Mouse (Mus musculus) heart, postnatal 4 days (tissue): ENCODE results near the gene Krtap5-2. TPM values are rescaled to one million over a fixed set of nuclear protein-coding genes. Genes with fewer than 3 reads are reported as not detected.
"Not testable (repeated sequence)": the region's sequence is repeated elsewhere in the genome, so short reads cannot be mapped to it uniquely, and the experiment has no call there.

Experiments used
- DNase-seq: peaks from one replicate; pipeline ENCODE4 v3.0.0; 2021
- total RNA-seq, 2 experiments: library from RNA; stranded (reverse); gene quantifications; 2 replicates each; pipeline ENCODE4 v1.2.3; 2021

The Krtap5-2 gene
- total RNA-seq, 2 experiments from 2014 or later: not detected

DNA sequence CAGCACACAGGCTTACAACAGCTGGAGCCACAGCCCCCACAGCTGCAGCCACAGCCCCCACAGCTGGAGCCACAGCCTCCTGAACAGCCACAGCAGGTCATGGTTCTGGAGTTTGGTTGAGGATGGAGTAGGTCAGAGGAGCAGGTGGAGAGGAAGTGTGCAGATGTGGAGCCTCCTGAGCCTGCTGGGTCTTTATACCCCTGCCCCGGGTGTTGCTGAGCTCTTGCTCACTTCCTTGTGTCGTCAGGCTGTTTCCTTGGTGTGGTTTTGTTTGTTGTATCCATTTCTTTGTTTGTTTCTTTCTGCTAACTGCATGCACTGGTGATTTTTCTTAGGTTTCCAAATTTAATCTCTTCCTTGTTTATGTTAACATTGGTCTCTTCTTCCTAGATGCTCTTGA is 39.9 kb downstream of the Krtap5-2 start, which contains the start of gene Gm39115:
TSS of gene Gm39115 (minus strand) at position 101 of the 400 bp plus-strand sequence.
- not testable (repeated sequence) for DNase-seq

DNA sequence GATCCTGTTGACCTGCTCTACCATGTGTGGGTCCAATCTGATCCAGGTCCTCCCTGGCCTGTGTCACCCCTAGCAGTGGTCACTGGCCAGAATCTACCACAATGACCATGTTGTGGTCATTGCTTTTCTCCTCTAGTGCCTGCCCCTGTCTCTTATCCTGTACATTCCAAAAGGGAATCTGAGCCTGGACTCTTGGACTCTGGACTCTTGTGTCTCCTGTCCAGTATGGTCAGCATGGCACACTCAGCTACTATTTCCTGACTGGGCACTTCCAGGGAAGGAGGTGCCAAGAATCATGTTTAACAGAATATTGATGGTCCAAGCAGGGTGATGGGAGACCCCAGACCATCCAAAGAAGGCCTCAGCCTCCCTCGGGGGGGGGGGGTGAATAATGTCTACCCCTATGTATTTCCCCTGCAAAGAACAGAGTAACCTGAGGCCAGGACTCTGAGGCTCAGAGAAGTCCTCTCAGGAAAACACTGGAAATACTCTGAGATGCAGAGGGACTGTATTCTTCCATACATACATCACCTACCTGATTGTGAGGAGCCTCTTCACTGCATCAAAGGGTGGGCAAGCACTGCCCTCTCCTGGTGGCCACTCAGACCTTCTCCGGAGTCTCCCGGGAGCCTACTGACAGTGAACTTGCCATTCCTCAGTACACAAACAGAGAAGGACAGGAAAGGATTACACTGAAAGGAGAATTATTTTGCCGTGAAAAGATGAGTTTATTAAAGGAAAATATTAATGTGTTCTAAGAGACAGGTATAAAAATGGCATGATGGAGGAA is 41.4 kb downstream of the Krtap5-2 start:
- peak; percentile 34 for DNase-seq

DNA sequence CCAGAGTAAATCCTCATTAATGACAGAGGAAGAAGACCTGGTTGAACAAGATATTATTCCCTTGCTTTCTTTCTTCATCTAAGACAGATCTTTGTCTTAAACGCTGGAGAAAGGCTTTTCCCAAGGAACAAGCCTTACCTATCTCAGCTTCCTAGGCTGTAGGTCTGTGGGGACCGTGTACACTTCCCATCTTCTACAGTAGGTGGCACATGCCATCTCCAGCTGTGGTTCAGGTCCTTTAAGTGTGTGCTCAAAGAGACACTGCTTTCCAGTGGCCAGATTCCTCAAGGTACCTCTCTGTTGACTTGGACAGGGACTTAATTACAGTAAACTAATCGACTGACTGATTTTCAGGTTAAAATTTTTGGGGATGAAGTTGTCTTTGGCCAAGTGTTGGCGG is 47.0 kb downstream of the Krtap5-2 start:
- DNase-seq: no peak

Other genes starting within 250 kb of the Krtap5-2 start
- gene Brsk2, start 226.3 kb downstream of the Krtap5-2 start, total RNA-seq: under 1 TPM; 0.19 to 0.32 TPM
- gene Mob2, start 114.9 kb downstream of the Krtap5-2 start, total RNA-seq: 10 to 100 TPM; 33.4 to 33.6 TPM
- gene Dusp8, start 80.2 kb downstream of the Krtap5-2 start, total RNA-seq: 10 to 100 TPM; 37.7 to 43.0 TPM
- not detected for gene Gm45618, start 55.3 kb downstream of the Krtap5-2 start, total RNA-seq
- gene Gm39115, start 40.0 kb downstream of the Krtap5-2 start, total RNA-seq: not detected
- not detected for gene Gm45337, start 31.4 kb downstream of the Krtap5-2 start, total RNA-seq
- not detected for gene Gm29735, start 18.9 kb downstream of the Krtap5-2 start, total RNA-seq
- gene Gm4553, start 10.3 kb downstream of the Krtap5-2 start, total RNA-seq: not detected
- gene Gm10153, start 14.4 kb upstream of the Krtap5-2 start, total RNA-seq: not detected
- gene Krtap5-3, start 25.4 kb upstream of the Krtap5-2 start, total RNA-seq: not detected
- gene Gm7579, start 35.9 kb upstream of the Krtap5-2 start, total RNA-seq: not detected
- not detected for gene Krtap5-5, start 54.0 kb upstream of the Krtap5-2 start, total RNA-seq
- not detected for gene Gm40460, start 65.1 kb upstream of the Krtap5-2 start, total RNA-seq
- gene Gm2431, start 82.3 kb upstream of the Krtap5-2 start, total RNA-seq: not detected
- gene Gm4559, start 98.4 kb upstream of the Krtap5-2 start, total RNA-seq: not detected
- gene Krtap5-1, start 121.1 kb upstream of the Krtap5-2 start, total RNA-seq: not detected
- gene Krtap5-4, start 127.5 kb upstream of the Krtap5-2 start, total RNA-seq: not detected
- gene Ifitm10, start 197.7 kb upstream of the Krtap5-2 start, total RNA-seq: 1 to 10 TPM; 2.0 TPM
- gene Gm49369, start 206.7 kb upstream of the Krtap5-2 start, total RNA-seq: 1 to 10 TPM in 1 of 2 experiments, under 1 TPM in 1; 0.43 to 1.7 TPM
- 100 to 1,000 TPM; 344 to 370 TPM for gene Ctsd, start 212.0 kb upstream of the Krtap5-2 start, total RNA-seq